Mouse (Mus musculus): ENCODE measurements around the gene Adamts17. TPM values are rescaled to one million over a fixed set of nuclear protein-coding genes. Genes with fewer than 3 reads are reported as not detected.

Adamts17 gene
- polyA plus RNA-seq, 1 experiment from 2014 or later, result 3.7 TPM

DNA sequence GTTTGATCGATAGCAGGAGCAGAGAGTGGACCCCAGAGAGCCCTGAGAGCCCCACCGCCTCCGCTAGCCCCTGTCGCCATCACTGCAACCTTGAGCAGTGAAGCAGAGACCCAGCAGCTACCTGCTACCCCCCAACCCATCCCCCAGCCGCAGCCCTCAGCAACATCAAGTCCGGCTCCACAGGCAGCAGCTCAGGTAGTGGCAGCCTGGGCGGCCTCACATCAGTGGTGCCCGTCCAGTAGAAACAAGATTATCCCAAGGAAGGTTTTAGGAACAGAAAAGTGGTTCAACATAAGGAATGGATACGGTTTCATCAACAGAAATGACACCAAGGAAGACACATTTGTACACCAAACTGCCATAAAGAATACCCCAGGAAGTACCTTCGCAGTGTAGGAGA, 243.2 kb downstream of the Adamts17 start:
- no peak for ATAC-seq
- no peak overlapping the region for H3K9ac ChIP-seq (replicated peaks; ENCODE audit: low read depth, low read length)
- no peaks in the 10 kb centered on the region for H3K36me3 ChIP-seq (ENCODE audit: control insufficient read depth, insufficient read depth)
- no peak overlapping the region for H3K4me3 ChIP-seq (replicated peaks; ENCODE audit: low read length)
- H3K27ac ChIP-seq (ENCODE audit: low read length), result no peak overlapping the region
- no peaks in the 10 kb centered on the region for H3K27me3 ChIP-seq (replicated peaks; ENCODE audit: control insufficient read depth, insufficient read depth, low read length)
- 0 out of 2 replicates have a peak, but pooled peaks cover 2% of the 10 kb centered on the region for H3K4me1 ChIP-seq (replicated peaks; ENCODE audit: control insufficient read depth, insufficient read depth, low read length)
- H3K4me2 ChIP-seq (ENCODE audit: low read length), result no peak overlapping the region
- WGBS, result 96% methylated on average over 10 of the region's 10 CpGs
- H3K9me3 ChIP-seq (ENCODE audit: control insufficient read depth, low read length), result no peaks in the 10 kb centered on the region

DNA sequence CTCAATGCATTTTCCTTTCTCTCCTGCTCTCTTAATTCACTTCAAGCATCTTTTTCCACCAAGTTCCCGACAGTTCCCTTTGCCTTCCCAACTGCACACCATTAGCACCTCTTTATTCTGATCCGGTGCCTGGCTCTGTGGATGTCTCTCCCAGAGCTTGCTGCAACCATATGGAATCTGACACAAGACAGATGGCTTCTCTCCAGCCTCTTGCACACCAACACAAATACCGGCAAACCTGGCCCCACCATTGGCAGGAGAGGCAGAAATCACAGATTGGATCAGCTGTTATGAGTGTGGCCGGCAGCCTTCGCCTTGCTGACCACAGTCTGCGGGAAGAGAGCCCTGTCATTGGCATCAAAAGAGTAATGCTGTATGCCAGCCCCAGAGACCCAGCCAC, 248.2 kb downstream of the Adamts17 start:
- peak; percentile 95 for ATAC-seq
- 52% methylated on average over 6 of the region's 6 CpGs for WGBS

DNA sequence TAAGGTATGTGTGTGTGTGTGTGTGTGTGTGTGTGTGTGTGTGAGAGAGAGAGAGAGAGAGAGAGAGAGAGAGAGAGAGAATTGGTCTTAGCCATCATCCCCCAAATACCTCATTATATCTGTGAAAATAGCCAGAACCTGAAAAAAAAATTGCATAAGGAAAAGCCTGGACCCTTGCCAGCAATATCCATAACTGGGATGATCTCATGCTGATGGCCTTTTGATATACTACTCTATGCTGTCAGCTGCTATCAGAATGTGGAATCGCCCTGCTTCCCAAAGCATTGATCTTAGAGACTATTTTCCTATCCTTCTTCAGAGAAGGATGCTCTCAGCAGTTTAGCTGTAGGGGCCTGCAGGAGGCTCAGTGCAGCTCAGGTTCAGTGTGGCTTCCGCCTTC, 257.6 kb downstream of the Adamts17 start:
- Histone ChIP-seq H3K4me3 (replicated peaks; ENCODE audit: low read length) (no peak overlapping the region), H3K9ac (replicated peaks; ENCODE audit: low read depth, low read length) (no peak overlapping the region), H3K36me3 (ENCODE audit: control insufficient read depth, insufficient read depth) (no peaks in the 10 kb centered on the region), H3K27me3 (replicated peaks; ENCODE audit: control insufficient read depth, insufficient read depth, low read length) (no peaks in the 10 kb centered on the region), H3K4me1 (replicated peaks; ENCODE audit: control insufficient read depth, insufficient read depth, low read length) (no peaks in the 10 kb centered on the region), H3K4me2 (ENCODE audit: low read length) (no peak overlapping the region), H3K27ac (ENCODE audit: low read length) (no peak overlapping the region), H3K9me3 (ENCODE audit: control insufficient read depth, low read length) (no peaks in the 10 kb centered on the region)
- 85% methylated on average over 2 of the region's 2 CpGs for WGBS
- ATAC-seq, result no peak

More for the DNA sequence above, 248.2 kb downstream of the Adamts17 start:
- Histone ChIP-seq H3K4me2 (ENCODE audit: low read length) (no peak overlapping the region), H3K27ac (ENCODE audit: low read length) (peak overlapping the region; percentile 12; the same call in 1 of the 2 replicates), H3K4me3 (replicated peaks; ENCODE audit: low read length) (no peak overlapping the region), H3K36me3 (ENCODE audit: control insufficient read depth, insufficient read depth) (no peaks in the 10 kb centered on the region), H3K4me1 (replicated peaks; ENCODE audit: control insufficient read depth, insufficient read depth, low read length) (0 out of 2 replicates have a peak, but pooled peaks cover 5% of the 10 kb centered on the region), H3K9ac (replicated peaks; ENCODE audit: low read depth, low read length) (no peak overlapping the region), H3K9me3 (ENCODE audit: control insufficient read depth, low read length) (no peaks in the 10 kb centered on the region), H3K27me3 (replicated peaks; ENCODE audit: control insufficient read depth, insufficient read depth, low read length) (no peaks in the 10 kb centered on the region)

DNA sequence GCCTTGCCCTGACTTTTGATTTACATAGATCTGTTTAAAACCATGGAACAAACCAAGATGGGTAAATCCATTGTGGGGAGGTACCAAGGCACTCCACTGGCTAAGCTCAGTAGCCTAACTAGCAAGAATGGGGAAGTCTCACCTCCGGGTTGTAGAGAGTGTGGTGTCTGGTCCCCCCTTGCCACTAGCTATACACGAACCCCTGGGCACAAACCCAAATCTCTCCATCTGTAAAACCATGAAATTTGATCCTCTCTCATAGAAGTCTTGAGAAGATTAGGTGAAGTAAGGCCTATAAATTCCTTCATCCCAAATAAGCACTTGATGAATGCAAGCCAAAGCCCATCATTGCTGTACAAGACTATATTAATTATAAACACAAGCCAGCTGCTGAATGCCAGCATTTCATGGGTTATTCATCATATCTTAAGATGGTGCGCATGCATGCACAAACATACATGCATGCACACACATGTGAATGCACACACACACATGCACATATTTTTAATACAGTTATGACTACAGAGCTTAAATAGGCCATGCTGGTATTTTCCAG, 262.0 kb downstream of the Adamts17 start:
- Histone ChIP-seq H3K4me3 (replicated peaks; ENCODE audit: low read length) (no peak overlapping the region), H3K4me2 (ENCODE audit: low read length) (no peak overlapping the region), H3K9me3 (ENCODE audit: control insufficient read depth, low read length) (no peaks in the 10 kb centered on the region), H3K27ac (ENCODE audit: low read length) (no peak overlapping the region), H3K4me1 (replicated peaks; ENCODE audit: control insufficient read depth, insufficient read depth, low read length) (no peaks in the 10 kb centered on the region), H3K27me3 (replicated peaks; ENCODE audit: control insufficient read depth, insufficient read depth, low read length) (no peaks in the 10 kb centered on the region), H3K36me3 (ENCODE audit: control insufficient read depth, insufficient read depth) (no peaks in the 10 kb centered on the region), H3K9ac (replicated peaks; ENCODE audit: low read depth, low read length) (no peak overlapping the region)
- no peak for ATAC-seq
- 76% methylated on average over 3 of the region's 3 CpGs for WGBS

DNA sequence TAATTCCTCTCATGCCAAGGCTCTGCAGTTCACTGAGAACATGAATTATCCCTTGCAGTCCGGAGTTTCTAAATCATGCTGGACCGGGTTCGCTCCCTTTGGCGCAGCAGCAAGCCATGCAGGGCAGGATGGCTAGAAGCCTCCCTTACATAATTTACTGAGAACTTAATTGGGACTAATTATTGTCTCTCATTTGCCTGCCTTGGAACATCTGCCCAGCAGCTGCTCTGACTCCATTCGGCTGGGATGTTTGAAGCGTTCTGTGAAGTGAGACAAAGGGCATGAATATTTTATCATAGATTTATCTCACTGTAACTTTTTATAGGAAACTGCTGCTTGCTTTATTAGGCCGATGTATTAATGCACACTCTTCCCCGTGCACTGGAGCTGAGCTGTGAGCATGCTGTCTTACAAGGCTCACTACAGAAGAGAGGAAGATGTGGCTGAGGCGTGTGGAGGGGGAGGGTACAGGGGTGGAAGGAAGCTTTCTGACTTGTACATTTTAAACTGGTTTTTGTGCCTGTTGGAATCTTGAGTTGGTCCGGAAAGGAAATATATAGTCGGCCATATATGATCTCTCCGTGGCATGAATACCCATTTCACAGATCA, 271.1 kb downstream of the Adamts17 start:
- H3K4me2 ChIP-seq (ENCODE audit: low read length), result 0 out of 2 replicates have a peak overlapping the region, but pooled peaks have one; percentile 9
- WGBS, result 55% methylated on average over 12 of the region's 12 CpGs
- ATAC-seq, result peak; percentile 93

DNA sequence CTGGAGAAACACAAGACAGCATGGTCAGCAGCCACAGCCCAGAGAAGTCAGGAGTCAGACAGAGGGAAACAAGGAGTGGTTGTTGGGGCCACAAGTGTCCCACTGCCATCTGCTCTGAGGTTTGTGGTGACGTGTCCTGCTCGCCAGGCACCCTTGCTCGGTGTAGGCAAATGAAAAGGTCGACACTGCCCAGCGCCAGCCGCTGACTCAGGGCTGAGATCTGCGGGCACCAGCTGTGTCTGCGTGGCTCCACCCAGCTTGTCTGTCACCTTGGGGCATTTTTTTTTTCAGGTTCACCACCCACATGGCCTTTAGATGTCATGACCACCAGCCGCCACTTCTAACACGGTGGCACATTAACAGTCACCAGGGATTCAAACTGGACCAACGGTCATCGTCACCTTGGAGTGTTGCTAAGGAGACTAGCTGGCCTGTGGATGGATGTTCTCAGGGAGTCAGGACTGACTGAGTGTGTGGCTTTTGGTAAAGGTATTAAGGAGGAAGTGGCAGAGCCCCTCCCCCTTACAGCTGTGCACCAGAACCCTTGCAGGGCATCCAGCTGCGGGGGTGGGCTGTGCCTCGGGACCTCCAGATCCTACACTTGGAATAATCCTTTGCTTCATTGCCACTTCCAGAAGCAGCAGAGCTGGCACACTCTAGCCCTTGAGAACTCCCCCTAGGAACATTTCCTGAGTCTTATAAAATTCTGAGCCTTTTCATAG, 273.1 kb downstream of the Adamts17 start:
- Histone ChIP-seq H3K27ac (ENCODE audit: low read length) (no peak overlapping the region), H3K4me1 (replicated peaks; ENCODE audit: control insufficient read depth, insufficient read depth, low read length) (no peaks in the 10 kb centered on the region), H3K9me3 (ENCODE audit: control insufficient read depth, low read length) (no peaks in the 10 kb centered on the region), H3K4me2 (ENCODE audit: low read length) (no peak overlapping the region), H3K36me3 (ENCODE audit: control insufficient read depth, insufficient read depth) (no peaks in the 10 kb centered on the region), H3K27me3 (replicated peaks; ENCODE audit: control insufficient read depth, insufficient read depth, low read length) (no peaks in the 10 kb centered on the region), H3K4me3 (replicated peaks; ENCODE audit: low read length) (no peak overlapping the region), H3K9ac (replicated peaks; ENCODE audit: low read depth, low read length) (no peak overlapping the region)
- no peak for ATAC-seq
- 79% methylated on average over 14 of the region's 14 CpGs for WGBS

More for the DNA sequence above, 271.1 kb downstream of the Adamts17 start:
- Histone ChIP-seq H3K4me3 (replicated peaks; ENCODE audit: low read length) (no peak overlapping the region), H3K9me3 (ENCODE audit: control insufficient read depth, low read length) (no peaks in the 10 kb centered on the region), H3K27ac (ENCODE audit: low read length) (peak overlapping the region; percentile 48), H3K27me3 (replicated peaks; ENCODE audit: control insufficient read depth, insufficient read depth, low read length) (no peaks in the 10 kb centered on the region), H3K36me3 (ENCODE audit: control insufficient read depth, insufficient read depth) (no peaks in the 10 kb centered on the region), H3K4me1 (replicated peaks; ENCODE audit: control insufficient read depth, insufficient read depth, low read length) (no peaks in the 10 kb centered on the region), H3K9ac (replicated peaks; ENCODE audit: low read depth, low read length) (no peak overlapping the region)

DNA sequence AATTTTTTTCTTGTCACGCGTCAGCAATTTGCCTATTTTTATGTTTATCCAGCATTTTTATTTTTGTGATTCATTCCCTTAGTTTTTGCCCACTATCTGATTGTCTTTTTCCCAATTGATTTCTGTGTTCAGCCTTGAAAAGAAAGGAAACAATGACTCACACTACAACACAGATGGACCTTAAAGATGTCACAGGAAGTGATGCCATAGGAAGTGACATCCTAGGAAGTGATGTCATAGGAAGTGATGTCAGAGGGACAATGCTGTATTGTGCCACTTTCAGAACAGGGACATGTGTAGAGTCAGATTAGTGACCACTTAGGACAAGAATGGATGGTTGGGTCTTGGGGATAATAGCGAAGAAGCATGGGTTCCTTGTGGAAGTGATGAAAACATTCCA, 274.5 kb downstream of the Adamts17 start:
- Histone ChIP-seq H3K4me1 (replicated peaks; ENCODE audit: control insufficient read depth, insufficient read depth, low read length) (no peaks in the 10 kb centered on the region), H3K9me3 (ENCODE audit: control insufficient read depth, low read length) (no peaks in the 10 kb centered on the region), H3K27ac (ENCODE audit: low read length) (no peak overlapping the region), H3K4me3 (replicated peaks; ENCODE audit: low read length) (no peak overlapping the region), H3K36me3 (ENCODE audit: control insufficient read depth, insufficient read depth) (no peaks in the 10 kb centered on the region), H3K27me3 (replicated peaks; ENCODE audit: control insufficient read depth, insufficient read depth, low read length) (no peaks in the 10 kb centered on the region), H3K4me2 (ENCODE audit: low read length) (no peak overlapping the region), H3K9ac (replicated peaks; ENCODE audit: low read depth, low read length) (no peak overlapping the region)
- no peak for ATAC-seq
- WGBS, result 99% methylated on average over 3 of the region's 3 CpGs

DNA sequence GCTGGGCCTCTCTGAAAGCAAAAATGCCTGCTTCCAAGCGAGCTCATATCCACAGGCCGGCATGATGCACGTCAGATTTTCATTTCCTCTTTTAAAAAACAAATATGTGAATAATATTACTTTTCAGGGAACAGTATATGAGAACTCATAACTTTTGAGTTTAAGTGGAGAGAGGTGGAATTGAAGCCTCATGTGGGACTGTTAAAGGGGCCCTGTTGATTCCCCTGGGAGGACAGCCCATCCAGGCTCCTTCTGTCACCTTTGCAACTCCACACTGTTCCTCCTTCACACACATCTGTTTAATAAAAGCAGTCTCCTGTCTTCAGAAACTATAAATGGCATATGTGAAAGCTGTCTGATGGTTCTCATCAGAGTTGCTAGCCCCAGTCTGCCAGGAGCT, 275.5 kb downstream of the Adamts17 start:
- Histone ChIP-seq H3K36me3 (ENCODE audit: control insufficient read depth, insufficient read depth) (no peaks in the 10 kb centered on the region), H3K4me2 (ENCODE audit: low read length) (no peak overlapping the region), H3K27ac (ENCODE audit: low read length) (no peak overlapping the region), H3K4me1 (replicated peaks; ENCODE audit: control insufficient read depth, insufficient read depth, low read length) (no peaks in the 10 kb centered on the region), H3K9ac (replicated peaks; ENCODE audit: low read depth, low read length) (no peak overlapping the region), H3K4me3 (replicated peaks; ENCODE audit: low read length) (no peak overlapping the region), H3K27me3 (replicated peaks; ENCODE audit: control insufficient read depth, insufficient read depth, low read length) (no peaks in the 10 kb centered on the region), H3K9me3 (ENCODE audit: control insufficient read depth, low read length) (no peaks in the 10 kb centered on the region)
- WGBS, result 86% methylated on average over 3 of the region's 3 CpGs
- no peak for ATAC-seq

DNA sequence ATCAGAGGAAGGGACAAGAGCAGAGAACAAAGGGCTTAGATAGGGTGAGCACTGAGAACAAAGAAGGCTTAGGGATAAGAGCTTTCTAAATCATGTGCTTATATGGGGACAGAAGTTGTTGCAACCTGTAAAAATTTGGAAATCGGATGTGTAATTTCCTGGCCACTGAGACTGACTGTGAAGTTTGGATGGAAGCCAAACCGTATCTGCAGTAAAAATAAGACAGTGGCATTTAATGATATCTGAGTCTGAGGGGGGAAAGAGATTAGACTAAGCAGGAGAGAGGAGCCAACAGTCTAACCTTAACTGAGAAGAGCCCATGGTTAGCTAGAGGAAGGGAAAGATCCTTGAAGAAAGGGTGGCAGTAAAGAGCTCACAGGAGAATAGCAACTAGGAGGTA, 295.6 kb downstream of the Adamts17 start:
- H3K9me3 ChIP-seq (ENCODE audit: control insufficient read depth, low read length), result no peaks in the 10 kb centered on the region
- H3K27ac ChIP-seq (ENCODE audit: low read length), result no peak overlapping the region
- H3K36me3 ChIP-seq (ENCODE audit: control insufficient read depth, insufficient read depth), result no peaks in the 10 kb centered on the region
- no peak for ATAC-seq
- H3K27me3 ChIP-seq (replicated peaks; ENCODE audit: control insufficient read depth, insufficient read depth, low read length), result no peaks in the 10 kb centered on the region
- H3K9ac ChIP-seq (replicated peaks; ENCODE audit: low read depth, low read length), result no peak overlapping the region
- WGBS, result 60% methylated on average over 2 of the region's 2 CpGs
- peaks cover 3% of the 10 kb centered on the region; the same call in 1 of the 2 replicates for H3K4me1 ChIP-seq (replicated peaks; ENCODE audit: control insufficient read depth, insufficient read depth, low read length)
- H3K4me3 ChIP-seq (replicated peaks; ENCODE audit: low read length), result no peak overlapping the region
- no peak overlapping the region for H3K4me2 ChIP-seq (ENCODE audit: low read length)

Data from forebrain, embryonic 16.5 days (tissue).